Mouse (Mus musculus) megakaryocyte progenitor cell, adult 5-6 weeks (primary cell): ENCODE results near the gene Epha3. TPM values are rescaled to one million over a fixed set of nuclear protein-coding genes. Genes with fewer than 3 reads are reported as not detected.

Experiments used
- ATAC-seq: replicated peaks from 2 replicates; pipeline ENCODE4 v1.8.0; 2016; ENCODE audit warnings: mild to moderate bottlenecking, moderate TSS enrichment, inconsistent platforms; ENCODE audit not compliant: poor library complexity
- total RNA-seq, 2 experiments: library from RNA; stranded (forward) in 1 of 2; stranded (reverse) in 1 of 2; fragments of 157-497, 149-512 nt in 1 of 2; fragments of 200-1000 nt in 1 of 2; gene quantifications; 2 replicates each; pipeline versions ENCODE4 v1.2.3 to v1.2.4; 2015 to 2017

The Epha3 gene
- total RNA-seq, 2 experiments from 2014 or later = not detected

GRCm38 (mm10) chr16:63658302-63658974 is 205.5 kb downstream of the Epha3 start:
- ATAC-seq = no peak

- ATAC-seq = no peak
These were observed 206.2 kb downstream of the Epha3 start for GRCm38 (mm10) chr16:63657743-63658142.

GRCm38 (mm10) chr16:63653393-63653918 is 210.5 kb downstream of the Epha3 start:
- ATAC-seq = no peak

GRCm38 (mm10) chr16:63650760-63651159 is 213.2 kb downstream of the Epha3 start:
- no peak for ATAC-seq

GRCm38 (mm10) chr16:63646577-63646976 is 217.4 kb downstream of the Epha3 start:
- ATAC-seq = no peak

- ATAC-seq = no peak
These were observed 221.3 kb downstream of the Epha3 start for GRCm38 (mm10) chr16:63642641-63643040.

GRCm38 (mm10) chr16:63641603-63642002 is 222.4 kb downstream of the Epha3 start:
- ATAC-seq = no peak

GRCm38 (mm10) chr16:63638701-63639100 is 225.3 kb downstream of the Epha3 start:
- no peak for ATAC-seq

GRCm38 (mm10) chr16:63633748-63634166 is 230.2 kb downstream of the Epha3 start:
- ATAC-seq = no peak

GRCm38 (mm10) chr16:63625229-63625628 is 238.7 kb downstream of the Epha3 start:
- no peak for ATAC-seq

GRCm38 (mm10) chr16:63621845-63622244 is 242.1 kb downstream of the Epha3 start:
- ATAC-seq = no peak

- no peak for ATAC-seq
These were observed 248.6 kb downstream of the Epha3 start for GRCm38 (mm10) chr16:63615396-63615795.

- no peak for ATAC-seq
These were observed 251.0 kb downstream of the Epha3 start for GRCm38 (mm10) chr16:63613006-63613405.

- ATAC-seq = no peak
These were observed 263.7 kb downstream of the Epha3 start for GRCm38 (mm10) chr16:63600229-63600628.

GRCm38 (mm10) chr16:63594656-63595055 is 269.3 kb downstream of the Epha3 start:
- ATAC-seq = no peak

- no peak for ATAC-seq
These were observed 294.2 kb downstream of the Epha3 start for GRCm38 (mm10) chr16:63569746-63570145.

- no peak for ATAC-seq
These were observed 297.7 kb downstream of the Epha3 start for GRCm38 (mm10) chr16:63566106-63566836.

- no peak for ATAC-seq
These were observed 307.4 kb downstream of the Epha3 start for GRCm38 (mm10) chr16:63556410-63557146.

- ATAC-seq = no peak
These were observed 311.4 kb downstream of the Epha3 start for GRCm38 (mm10) chr16:63552531-63552930.

GRCm38 (mm10) chr16:63539489-63539888 is 324.5 kb downstream of the Epha3 start:
- no peak for ATAC-seq

GRCm38 (mm10) chr16:63528821-63529220 is 335.2 kb downstream of the Epha3 start:
- no peak for ATAC-seq
